Mouse (Mus musculus): Measurements from ENCODE around the gene Ano5.

The Ano5 gene

DNA sequence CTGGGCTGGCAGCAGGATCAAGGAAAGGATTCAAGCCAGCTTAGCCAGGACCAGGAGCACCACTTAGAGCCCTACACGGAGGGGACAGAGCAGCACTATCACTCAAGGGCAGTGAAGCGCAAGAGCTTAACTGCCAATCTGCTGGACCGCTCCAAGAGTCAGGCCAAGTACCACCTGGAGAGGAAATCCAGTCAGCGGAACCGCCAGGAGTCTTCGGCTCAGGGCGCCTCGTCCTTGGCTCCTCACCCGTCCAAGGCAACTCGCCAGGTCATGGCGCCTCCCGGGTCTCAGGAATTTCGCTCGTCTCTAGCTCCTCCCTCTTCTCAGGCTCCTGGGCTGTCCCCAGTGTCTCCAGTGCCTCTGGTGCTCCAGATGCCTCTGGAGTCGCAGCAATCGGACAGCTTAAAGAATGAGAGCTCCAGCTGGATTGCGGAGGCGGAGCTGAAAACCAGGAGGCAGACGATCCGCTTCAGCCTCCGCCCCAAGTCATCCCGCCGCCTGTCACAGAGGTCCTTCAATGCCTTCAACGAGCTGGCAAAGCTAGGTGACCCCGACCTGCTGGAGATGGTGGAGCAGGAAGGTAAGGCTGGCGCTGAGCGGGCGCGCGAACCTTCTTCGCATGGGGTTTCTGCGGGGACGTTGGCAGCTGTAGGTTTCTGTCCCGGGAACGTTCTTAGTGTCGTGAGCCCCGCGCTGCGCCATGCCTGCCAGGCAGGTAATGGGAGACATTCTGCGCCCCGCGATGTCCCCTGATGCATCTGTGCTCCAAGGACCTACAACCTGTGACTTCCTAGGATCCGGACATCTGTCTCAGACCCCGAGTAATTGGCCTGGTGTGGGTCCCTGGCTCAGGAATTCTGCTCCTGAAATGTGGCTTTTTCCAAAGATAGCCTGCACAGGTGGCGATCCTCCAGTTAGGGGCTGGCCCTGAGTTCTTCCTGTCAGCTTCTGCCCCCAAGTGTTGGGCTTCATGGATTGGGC is at the start of gene Ano5:
Gene Ano5 (plus strand): TSS at position 359 of the 981 bp plus-strand sequence.
- no peak for DNase-seq (ENCODE audit: low read depth, low spot score)

DNA sequence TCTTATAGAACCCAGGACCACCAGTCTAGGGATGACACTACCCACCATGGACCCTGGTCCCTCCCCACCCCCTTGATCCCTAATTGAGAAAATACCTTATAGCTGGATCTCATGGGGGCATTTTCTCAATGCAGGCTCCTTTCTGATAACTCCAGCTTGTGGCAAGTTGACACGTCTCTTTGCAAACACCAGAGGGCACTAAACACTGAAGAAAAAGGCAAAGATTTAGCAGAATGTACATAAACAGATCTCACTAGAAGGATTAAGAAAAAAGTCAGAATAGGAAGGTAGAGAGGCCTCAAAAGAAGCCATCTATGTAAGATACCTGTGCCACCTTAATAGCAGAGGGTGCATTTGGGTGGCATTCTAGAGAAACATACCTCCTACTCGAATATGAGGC is 11.4 kb upstream of the Ano5 start:
- no peak for DNase-seq (ENCODE audit: low read depth, low spot score)

DNA sequence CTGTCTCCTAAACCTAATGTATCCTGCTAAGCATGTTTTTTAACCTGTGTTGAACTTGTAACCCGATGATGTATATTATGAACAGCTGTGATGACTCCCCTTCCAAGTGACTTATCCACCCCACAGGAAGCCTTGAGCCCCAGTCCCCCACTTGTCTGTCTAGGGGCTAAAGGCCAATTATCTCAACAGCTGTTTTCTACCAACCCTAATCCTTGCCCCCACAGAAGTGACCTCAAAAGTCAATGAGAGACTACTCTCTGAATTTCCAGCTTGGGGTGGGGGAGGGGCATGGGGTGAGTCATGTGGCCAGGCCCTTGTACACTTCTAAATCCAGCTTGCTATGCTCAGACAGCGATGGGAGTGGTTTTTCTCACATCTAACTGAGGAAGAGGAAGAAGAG is 6.9 kb upstream of the Ano5 start:
- DNase-seq (ENCODE audit: low read depth, low spot score), result no peak

GRCm38 (mm10) chr7:51510147-51510546 is 682 bp upstream of the Ano5 start:
- DNase-seq (ENCODE audit: low read depth, low spot score), result no peak

DNA sequence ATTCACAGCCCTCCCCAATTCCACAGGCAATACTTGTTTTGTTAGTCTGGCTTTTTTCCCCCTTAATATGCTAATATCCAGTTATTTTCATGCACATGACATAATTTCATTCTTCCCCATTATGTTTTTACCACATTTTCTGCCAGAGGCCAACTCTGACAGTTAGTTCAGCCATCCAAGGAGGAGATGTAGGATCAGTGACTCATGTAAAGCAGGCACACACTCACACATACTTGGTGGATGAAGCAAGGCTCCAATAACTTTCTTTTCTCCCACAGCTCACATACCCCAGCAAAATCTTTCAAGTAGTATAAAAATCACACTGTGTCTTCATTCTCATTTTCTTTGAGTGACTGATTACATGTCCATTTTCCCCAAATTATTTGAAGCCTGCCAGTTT is 28.5 kb downstream of the Ano5 start:
- no peak for DNase-seq (ENCODE audit: low read depth, low spot score)

DNA sequence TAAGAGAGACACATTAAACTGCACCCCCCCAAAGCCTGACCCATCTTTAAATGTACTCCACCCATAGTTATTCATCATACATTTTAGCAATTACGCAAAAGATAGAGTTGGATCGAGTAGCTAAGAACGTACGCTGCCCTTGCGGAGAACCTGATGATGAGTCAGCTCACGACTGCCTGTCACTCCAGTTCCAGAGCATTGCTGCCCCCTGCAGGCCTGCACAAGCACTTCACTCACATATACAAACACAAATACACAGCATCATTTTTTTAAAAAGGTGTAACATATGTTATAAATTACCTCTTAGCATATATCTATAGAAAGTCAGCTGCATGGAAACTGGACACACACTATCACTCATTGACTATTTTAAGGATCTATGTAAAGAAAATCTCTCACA is 29.9 kb downstream of the Ano5 start:
- no peak for DNase-seq (ENCODE audit: low read depth, low spot score)

- no peak for DNase-seq (ENCODE audit: low read depth, low spot score)
These were observed 89.2 kb downstream of the Ano5 start for GRCm38 (mm10) chr7:51600021-51600420.

DNA sequence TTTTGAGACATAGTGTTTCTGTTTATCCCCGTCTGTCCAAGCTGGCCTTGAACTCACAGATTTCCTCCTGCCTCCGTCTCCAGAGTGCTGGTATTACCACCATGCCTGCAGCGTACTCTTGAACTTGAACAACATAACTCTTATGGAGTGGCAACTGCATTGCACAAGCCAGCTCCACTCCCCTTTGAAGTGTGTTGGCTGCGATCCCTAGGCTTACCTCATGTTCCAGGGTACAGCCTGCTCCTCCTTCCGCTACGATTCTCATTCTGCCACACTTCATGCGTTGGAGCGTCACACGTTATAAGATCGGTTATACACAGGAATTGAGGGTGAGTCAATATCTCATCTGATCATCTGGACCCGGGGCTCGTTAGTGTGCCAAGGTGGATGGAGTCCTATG is 92.9 kb downstream of the Ano5 start:
- DNase-seq (ENCODE audit: low read depth, low spot score), result no peak

GRCm38 (mm10) chr7:51614404-51614803 is 103.6 kb downstream of the Ano5 start:
- peak; percentile 17 for DNase-seq (ENCODE audit: low read depth, low spot score)

- peak; percentile 11 for DNase-seq (ENCODE audit: low read depth, low spot score)
These were observed 107.1 kb downstream of the Ano5 start for GRCm38 (mm10) chr7:51617941-51618340.

- no peak for DNase-seq (ENCODE audit: low read depth, low spot score)
These were observed 107.6 kb downstream of the Ano5 start for GRCm38 (mm10) chr7:51618412-51618811.

DNA sequence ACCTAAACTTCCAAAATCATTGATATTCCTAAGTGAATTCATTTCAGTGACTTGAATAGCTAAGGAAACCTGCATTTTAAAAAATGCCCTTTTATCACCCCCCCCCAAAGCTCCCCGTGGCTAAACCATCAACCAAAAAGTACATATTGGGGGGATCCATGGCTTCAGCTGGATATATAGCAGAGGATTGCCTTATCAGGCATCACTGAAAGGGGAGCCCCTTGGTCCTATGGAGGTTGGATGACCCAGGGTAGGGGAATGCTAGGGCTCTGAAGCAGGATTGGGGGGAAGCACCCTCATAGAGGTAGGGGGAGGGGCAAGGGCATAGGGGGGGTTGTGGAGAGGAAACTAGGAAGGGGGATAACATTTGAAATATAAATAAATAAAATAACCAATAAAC is 109.1 kb downstream of the Ano5 start:
- no peak for DNase-seq (ENCODE audit: low read depth, low spot score)

- DNase-seq (ENCODE audit: low read depth, low spot score), result no peak
These were observed 110.9 kb downstream of the Ano5 start, which contains the start of gene Slc17a6 for GRCm38 (mm10) chr7:51621694-51622145. Gene Slc17a6 (plus strand): TSS chr7:51622006.

DNA sequence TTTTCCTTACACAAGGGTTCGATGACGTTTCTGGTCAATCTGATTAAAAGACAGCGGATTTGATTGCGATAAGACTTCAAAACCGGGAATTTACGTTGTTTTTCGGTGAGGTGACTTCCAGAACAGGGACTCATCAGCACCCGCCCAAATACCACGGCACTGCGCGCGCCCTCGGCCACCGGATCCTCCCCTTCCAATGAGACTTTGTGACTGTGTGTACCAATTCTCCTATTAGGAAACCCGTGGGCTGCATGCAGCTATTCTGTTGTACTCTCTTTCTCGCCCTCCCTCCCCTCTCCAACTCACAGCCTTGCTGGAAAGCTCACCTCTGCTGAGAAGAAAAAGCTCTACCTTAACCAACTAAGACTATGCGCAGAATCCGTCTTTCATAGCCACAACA is 111.4 kb downstream of the Ano5 start:
- DNase-seq (ENCODE audit: low read depth, low spot score), result no peak

DNA sequence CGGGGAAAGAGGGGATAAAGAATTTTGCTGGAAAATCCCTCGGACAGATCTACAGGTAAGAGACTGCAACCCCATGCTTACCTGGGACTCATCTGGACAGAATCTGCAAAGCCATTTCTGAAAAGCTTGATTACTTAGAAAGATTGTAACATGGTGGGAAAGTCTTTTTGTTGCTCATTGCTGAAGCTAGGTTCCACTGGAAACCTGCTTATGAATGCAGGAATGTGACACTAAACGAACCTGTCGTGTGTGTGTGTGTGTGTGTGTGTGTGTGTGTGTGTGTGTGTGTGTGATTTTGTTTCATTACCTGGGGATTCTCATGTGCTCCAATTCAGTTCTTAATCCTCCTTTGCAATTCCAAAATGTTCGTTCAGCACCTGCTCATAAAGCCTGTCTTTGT is 111.8 kb downstream of the Ano5 start:
- DNase-seq (ENCODE audit: low read depth, low spot score), result no peak

GRCm38 (mm10) chr7:51624336-51624897 is 113.6 kb downstream of the Ano5 start:
- no peak for DNase-seq (ENCODE audit: low read depth, low spot score)

DNA sequence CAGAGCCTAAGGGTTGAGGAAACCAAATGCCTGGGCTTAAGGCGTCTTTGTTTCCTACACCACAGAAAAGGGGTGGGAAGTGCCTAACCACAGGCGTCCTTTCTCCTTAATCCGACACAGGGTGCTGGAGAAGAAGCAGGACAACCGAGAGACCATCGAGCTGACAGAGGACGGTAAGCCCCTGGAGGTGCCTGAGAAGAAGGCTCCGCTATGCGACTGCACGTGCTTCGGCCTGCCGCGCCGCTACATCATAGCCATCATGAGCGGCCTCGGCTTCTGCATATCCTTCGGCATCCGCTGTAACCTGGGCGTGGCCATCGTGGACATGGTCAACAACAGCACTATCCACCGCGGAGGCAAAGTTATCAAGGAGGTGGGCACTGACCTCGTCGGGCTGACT is 114.3 kb downstream of the Ano5 start:
- DNase-seq (ENCODE audit: low read depth, low spot score), result no peak

DNA sequence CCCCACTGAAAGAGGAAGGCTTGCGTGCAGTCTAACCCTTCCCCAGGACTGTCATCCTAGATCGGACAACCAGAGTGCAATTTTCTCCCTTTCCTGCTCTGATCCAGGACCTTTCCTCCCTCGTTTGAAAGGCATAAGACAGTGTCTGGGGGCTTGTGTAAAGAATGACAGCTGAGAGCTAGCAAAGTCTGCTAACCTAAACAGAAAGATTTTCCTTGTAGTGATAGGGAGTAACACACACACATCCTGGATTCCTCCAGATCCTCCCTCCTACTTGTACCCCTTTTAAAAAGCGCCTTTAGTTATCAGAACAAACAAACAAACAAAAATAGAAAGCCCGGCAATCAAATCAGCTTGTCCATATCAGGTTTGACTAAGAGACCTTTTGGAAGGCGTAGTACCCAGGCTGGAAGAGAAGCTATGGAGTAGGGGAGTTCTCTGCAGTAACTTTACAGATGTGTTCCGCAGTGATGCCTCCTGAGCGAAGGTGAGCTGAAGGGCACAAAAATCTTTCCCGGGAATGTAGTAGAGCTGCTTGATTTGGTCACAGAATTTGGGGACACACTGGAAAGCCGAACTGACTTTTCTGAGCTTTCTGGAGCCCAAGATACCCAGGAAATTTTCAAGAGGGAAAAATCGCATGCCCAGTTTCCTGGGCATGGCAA is 114.9 kb downstream of the Ano5 start:
- no peak for DNase-seq (ENCODE audit: low read depth, low spot score)

- no peak for DNase-seq (ENCODE audit: low read depth, low spot score)
These were observed 115.7 kb downstream of the Ano5 start for GRCm38 (mm10) chr7:51626451-51627000.

GRCm38 (mm10) chr7:51627001-51627631 is 116.3 kb downstream of the Ano5 start:
- DNase-seq (ENCODE audit: low read depth, low spot score), result no peak

DNA sequence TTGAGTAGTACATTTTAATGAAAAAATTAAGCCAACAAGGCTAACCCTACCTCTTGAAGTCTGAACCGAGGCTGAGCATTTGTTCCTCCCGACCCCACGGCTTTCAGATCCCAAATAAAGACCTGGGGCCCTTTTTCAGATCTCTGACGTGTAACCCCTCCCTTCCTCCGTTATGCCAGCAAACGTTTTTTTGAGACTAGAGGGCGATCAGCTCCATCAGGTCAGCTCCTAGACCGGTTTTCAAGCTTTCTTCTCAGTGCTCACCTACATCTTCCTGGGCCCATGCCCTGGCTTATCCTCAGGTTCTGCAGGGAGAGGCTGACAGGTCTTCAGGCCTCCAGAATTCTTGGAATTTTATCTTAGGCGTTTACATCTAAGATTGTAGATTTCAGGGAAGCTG is 116.8 kb downstream of the Ano5 start:
- no peak for DNase-seq (ENCODE audit: low read depth, low spot score)

DNA sequence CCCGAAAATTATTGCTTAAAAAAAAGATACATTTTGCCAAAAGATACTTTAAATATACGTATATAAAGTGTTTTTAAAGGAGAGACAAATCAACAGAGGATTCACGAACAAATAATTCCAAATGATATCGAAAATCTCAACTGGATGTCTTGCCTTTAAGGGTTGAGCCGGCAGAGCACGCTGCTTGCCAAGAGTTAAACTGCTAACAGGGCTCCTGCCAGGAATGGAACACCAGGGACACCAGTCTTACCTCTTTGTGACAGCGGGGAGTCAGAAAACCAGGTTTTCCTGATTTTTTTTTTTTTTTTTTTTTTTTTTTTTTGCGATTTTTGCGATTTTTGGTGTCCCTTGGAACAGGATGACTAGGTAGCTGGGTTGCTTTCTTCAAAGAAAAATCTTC is 117.5 kb downstream of the Ano5 start:
- DNase-seq (ENCODE audit: low read depth, low spot score), result no peak
